In genomic region chr8:70797081-70798070, GRCm38 (mm10) we compare ENCODE assay signal across 7 mouse cellular contexts. TPM values are rescaled to one million over a fixed set of nuclear protein-coding genes. Genes with fewer than 3 reads are reported as not detected.
DNase-seq lines count a peak whose midpoint lies in the region; ATAC-seq and TF ChIP-seq lines count a peak whose summit lies in the region.

No protein-coding gene starts in this region.

- intact Hi-C loops in left cerebral cortex, postnatal 4 days (cut with DNase I): no loop called here

- H3K9ac ChIP-seq in intestine, postnatal 0 days (ENCODE audit: low read depth, low read length): peak overlapping the region; percentile 73
- peak overlapping the region; percentile 62 for H3K9ac ChIP-seq in midbrain, embryonic 12.5 days (replicated peaks)

- H3K4me1 ChIP-seq in intestine, postnatal 0 days (replicated peaks; ENCODE audit: control insufficient read depth, insufficient read depth, low read length): peaks cover 7% of the 10 kb centered on the region; the same call in 1 of the 2 replicates
- peaks cover 27% of the 10 kb centered on the region for H3K4me1 ChIP-seq in midbrain, embryonic 12.5 days

- no peaks in the 10 kb centered on the region for H3K27me3 ChIP-seq in intestine, postnatal 0 days (replicated peaks; ENCODE audit: control insufficient read depth, insufficient read depth, low read length)
- H3K27me3 ChIP-seq in midbrain, embryonic 12.5 days: peaks cover 63% of the 10 kb centered on the region

- peak; percentile 92 for DNase-seq in adrenal gland, postnatal 10 days
- DNase-seq in embryo, embryonic 9.5 days (ENCODE audit: extremely low spot score): peak; percentile 94
- DNase-seq in gonadal fat pad, adult 2 months (ENCODE audit: low read depth): peak; percentile 96
- peak; percentile 78 for DNase-seq in left cerebral cortex, postnatal 4 days
- DNase-seq in spleen, adult 12 weeks (ENCODE audit: low spot score): peak; percentile 80

- under 1% methylated on average over 56 of the region's 57 CpGs for WGBS in intestine, postnatal 0 days
- 1% methylated on average over 48 of the region's 57 CpGs for WGBS in midbrain, embryonic 12.5 days

- TF ChIP-seq CTCF in intestine, postnatal 0 days (IDR thresholded peaks at IDR 0.05; ENCODE audit: low read depth): no peak

- no peaks in the 10 kb centered on the region for H3K36me3 ChIP-seq in intestine, postnatal 0 days (ENCODE audit: control insufficient read depth, insufficient read depth)
- H3K36me3 ChIP-seq in midbrain, embryonic 12.5 days: no peaks in the 10 kb centered on the region

- ATAC-seq in intestine, postnatal 0 days: peak; percentile 86
- peak; percentile 79 for ATAC-seq in midbrain, embryonic 12.5 days (ENCODE audit: low FRiP score, low read depth)

- peak overlapping the region; percentile 61 for H3K4me3 ChIP-seq in intestine, postnatal 0 days (ENCODE audit: low read depth, low read length)
- peak overlapping the region; percentile 56 for H3K4me3 ChIP-seq in midbrain, embryonic 12.5 days

- H3K27ac ChIP-seq in intestine, postnatal 0 days (ENCODE audit: low read depth, low read length): peak overlapping the region; percentile 91
- H3K27ac ChIP-seq in midbrain, embryonic 12.5 days (replicated peaks): peak overlapping the region; percentile 25; the same call in 1 of the 2 replicates

- H3K4me2 ChIP-seq in intestine, postnatal 0 days (replicated peaks; ENCODE audit: low read depth): peak overlapping the region; percentile 90
- peak overlapping the region; percentile 81 for H3K4me2 ChIP-seq in midbrain, embryonic 12.5 days (replicated peaks)

- H3K9me3 ChIP-seq in intestine, postnatal 0 days (ENCODE audit: control insufficient read depth): no peaks in the 10 kb centered on the region
- H3K9me3 ChIP-seq in midbrain, embryonic 12.5 days: no peaks in the 10 kb centered on the region

RNA-seq across cellular contexts. Expression of gene Mast3, which starts 7.5 kb away (rescaled TPM):
- total RNA-seq in adrenal gland, postnatal 10 days (2021): 10 to 100 TPM; 17.7 to 22.8 TPM
- 56.6 and 85.2 TPM in 2 replicates for polyA plus RNA-seq in gonadal fat pad, adult 2 months (2012; rRNA removed)
- polyA plus RNA-seq in intestine, postnatal 0 days (2015; fragmentation: Nextera tagmentation; extraction: Ambion mirVana): 4.4 and 7.2 TPM in 2 replicates
- total RNA-seq in left cerebral cortex, postnatal 4 days (2021): 10 to 100 TPM; 78.2 to 86.3 TPM
- polyA plus RNA-seq in midbrain, embryonic 12.5 days (2016; fragmentation: Nextera tagmentation; extraction: Ambion mirVana): 17.1 and 18.0 TPM in 2 replicates

RNA-seq across cellular contexts. Expression of gene Il12rb1, which starts 10.9 kb away (rescaled TPM):
- under 1 TPM; 0.67 to 0.87 TPM for total RNA-seq in adrenal gland, postnatal 10 days (2021)
- polyA plus RNA-seq in gonadal fat pad, adult 2 months (2012; rRNA removed): 1.1 and 1.3 TPM in 2 replicates
- 0.29 and 0.31 TPM in 2 replicates for polyA plus RNA-seq in intestine, postnatal 0 days (2015; fragmentation: Nextera tagmentation; extraction: Ambion mirVana)
- total RNA-seq in left cerebral cortex, postnatal 4 days (2021): under 1 TPM; 0.20 to 0.22 TPM
- polyA plus RNA-seq in midbrain, embryonic 12.5 days (2016; fragmentation: Nextera tagmentation; extraction: Ambion mirVana): 0.08 TPM in 1 of 2 replicates, not detected in the other

RNA-seq across cellular contexts. Expression of gene Pik3r2, which starts 20.9 kb away (rescaled TPM):
- 10 to 100 TPM; 37.7 to 46.4 TPM for total RNA-seq in adrenal gland, postnatal 10 days (2021)
- 92.1 and 92.3 TPM in 2 replicates for polyA plus RNA-seq in gonadal fat pad, adult 2 months (2012; rRNA removed)
- polyA plus RNA-seq in intestine, postnatal 0 days (2015; fragmentation: Nextera tagmentation; extraction: Ambion mirVana): 37.4 and 41.0 TPM in 2 replicates
- total RNA-seq in left cerebral cortex, postnatal 4 days (2021): 100 to 1,000 TPM; 187 to 198 TPM
- 73.4 and 74.6 TPM in 2 replicates for polyA plus RNA-seq in midbrain, embryonic 12.5 days (2016; fragmentation: Nextera tagmentation; extraction: Ambion mirVana)

RNA-seq across cellular contexts. Expression of gene Mpv17l2, which starts 36.6 kb away (rescaled TPM):
- 100 to 1,000 TPM in 1 of 2 experiments, 10 to 100 TPM in 1; 92.9 to 106 TPM for total RNA-seq in adrenal gland, postnatal 10 days (2021)
- polyA plus RNA-seq in gonadal fat pad, adult 2 months (2012; rRNA removed): 127 and 143 TPM in 2 replicates
- polyA plus RNA-seq in intestine, postnatal 0 days (2015; fragmentation: Nextera tagmentation; extraction: Ambion mirVana): 76.3 and 80.6 TPM in 2 replicates
- 10 to 100 TPM; 31.7 to 32.6 TPM for total RNA-seq in left cerebral cortex, postnatal 4 days (2021)
- polyA plus RNA-seq in midbrain, embryonic 12.5 days (2016; fragmentation: Nextera tagmentation; extraction: Ambion mirVana): 35.4 and 37.3 TPM in 2 replicates

RNA-seq across cellular contexts. Expression of gene Arrdc2, which starts 42.1 kb away (rescaled TPM):
- 10 to 100 TPM; 11.2 to 13.8 TPM for total RNA-seq in adrenal gland, postnatal 10 days (2021)
- 134 and 150 TPM in 2 replicates for polyA plus RNA-seq in gonadal fat pad, adult 2 months (2012; rRNA removed)
- polyA plus RNA-seq in intestine, postnatal 0 days (2015; fragmentation: Nextera tagmentation; extraction: Ambion mirVana): 6.2 and 6.9 TPM in 2 replicates
- total RNA-seq in left cerebral cortex, postnatal 4 days (2021): 10 to 100 TPM; 13.0 to 14.9 TPM
- 10.4 and 10.5 TPM in 2 replicates for polyA plus RNA-seq in midbrain, embryonic 12.5 days (2016; fragmentation: Nextera tagmentation; extraction: Ambion mirVana)

Comparison
In these comparisons a context has a peak if more than half of its experiments do, and no peak if none do; other contexts are left out.
1. Peak in every context shown above with its lines: DNase-seq, ATAC-seq, H3K4me3 ChIP-seq and H3K27ac ChIP-seq.